Mouse (Mus musculus): ENCODE measurements around the gene Tpsg1. TPM values are rescaled to one million over a fixed set of nuclear protein-coding genes. Genes with fewer than 3 reads are reported as not detected.

The Tpsg1 gene
- polyA plus RNA-seq, 1 experiment from 2014 or later: 0.17 TPM

GRCm38 (mm10) chr17:25341490-25341889 lies 27.6 kb upstream of the Tpsg1 start:
- no peak overlapping the region for H3K9ac ChIP-seq (replicated peaks; ENCODE audit: low read depth)
- no peaks in the 10 kb centered on the region for H3K9me3 ChIP-seq (ENCODE audit: low read length)
- TF ChIP-seq EP300 (IDR thresholded peaks at IDR 0.05) (no peak), CTCF (IDR thresholded peaks at IDR 0.05) (no peak)
- no peak overlapping the region for H3K4me2 ChIP-seq (replicated peaks; ENCODE audit: low read depth, low read length)
- no peak overlapping the region for H3K4me3 ChIP-seq (ENCODE audit: low read depth, low read length)
- H3K36me3 ChIP-seq (ENCODE audit: insufficient read depth, low read length): no peaks in the 10 kb centered on the region
- no peak overlapping the region for H3K27ac ChIP-seq (ENCODE audit: low read length)
- no peak for DNase-seq (ENCODE audit: low spot score)
- 51% methylated on average over 3 of the region's 3 CpGs for WGBS
- H3K27me3 ChIP-seq (replicated peaks; ENCODE audit: insufficient read depth, low read length): no peaks in the 10 kb centered on the region
- H3K4me1 ChIP-seq (ENCODE audit: insufficient read depth, low read depth, low read length): no peaks in the 10 kb centered on the region
- no peak for ATAC-seq

GRCm38 (mm10) chr17:25345462-25345861 lies 23.6 kb upstream of the Tpsg1 start, which contains the start of gene Tpsab1:
Tpsab1 (minus strand) TSS chr17:25345562.
- no peak within 1 kb of the TSS for H3K4me2 ChIP-seq (replicated peaks; ENCODE audit: low read depth, low read length)
- 87% methylated on average over 4 of the region's 4 CpGs for WGBS
- no peaks in the 10 kb centered on the region for H3K9me3 ChIP-seq (ENCODE audit: low read length)
- no peak within 1 kb of the TSS for H3K9ac ChIP-seq (replicated peaks; ENCODE audit: low read depth)
- ATAC-seq (no peak), DNase-seq (ENCODE audit: low spot score) (no peak)
- no peaks in the 10 kb centered on the region for H3K4me1 ChIP-seq (ENCODE audit: insufficient read depth, low read depth, low read length)
- no peak within 1 kb of the TSS for H3K27ac ChIP-seq (ENCODE audit: low read length)
- TF ChIP-seq EP300 (IDR thresholded peaks at IDR 0.05) (no peak), CTCF (IDR thresholded peaks at IDR 0.05) (no peak)
- no peaks in the 10 kb centered on the region for H3K27me3 ChIP-seq (replicated peaks; ENCODE audit: insufficient read depth, low read length)
- no peaks in the 10 kb centered on the region for H3K36me3 ChIP-seq (ENCODE audit: insufficient read depth, low read length)
- no peak within 1 kb of the TSS for H3K4me3 ChIP-seq (ENCODE audit: low read depth, low read length)

- TF ChIP-seq EP300 (IDR thresholded peaks at IDR 0.05) (no peak), CTCF (IDR thresholded peaks at IDR 0.05) (no peak)
- Histone ChIP-seq H3K4me2 (replicated peaks; ENCODE audit: low read depth, low read length) (no peak overlapping the region), H3K4me3 (ENCODE audit: low read depth, low read length) (no peak overlapping the region), H3K9ac (replicated peaks; ENCODE audit: low read depth) (no peak overlapping the region), H3K27me3 (replicated peaks; ENCODE audit: insufficient read depth, low read length) (no peaks in the 10 kb centered on the region), H3K9me3 (ENCODE audit: low read length) (no peaks in the 10 kb centered on the region), H3K36me3 (ENCODE audit: insufficient read depth, low read length) (no peaks in the 10 kb centered on the region), H3K4me1 (ENCODE audit: insufficient read depth, low read depth, low read length) (no peaks in the 10 kb centered on the region), H3K27ac (ENCODE audit: low read length) (no peak overlapping the region)
- 63% methylated on average over 2 of the region's 2 CpGs for WGBS
- DNase-seq (ENCODE audit: low spot score) (no peak), ATAC-seq (no peak)
These were observed 7.8 kb upstream of the Tpsg1 start for GRCm38 (mm10) chr17:25361291-25361690.

GRCm38 (mm10) chr17:25363726-25364125 lies 5.3 kb upstream of the Tpsg1 start:
- no peak overlapping the region for H3K4me3 ChIP-seq (ENCODE audit: low read depth, low read length)
- no peak for ATAC-seq
- no peak for TF ChIP-seq EP300 (IDR thresholded peaks at IDR 0.05)
- TF ChIP-seq CTCF (IDR thresholded peaks at IDR 0.05): peak; percentile 77
- DNase-seq (ENCODE audit: low spot score): peak; percentile 36
- H3K9me3 ChIP-seq (ENCODE audit: low read length): no peaks in the 10 kb centered on the region
- no peaks in the 10 kb centered on the region for H3K27me3 ChIP-seq (replicated peaks; ENCODE audit: insufficient read depth, low read length)
- no peak overlapping the region for H3K9ac ChIP-seq (replicated peaks; ENCODE audit: low read depth)
- no peak overlapping the region for H3K4me2 ChIP-seq (replicated peaks; ENCODE audit: low read depth, low read length)
- 0% methylated on average over 1 of the region's 1 CpGs for WGBS
- H3K36me3 ChIP-seq (ENCODE audit: insufficient read depth, low read length): no peaks in the 10 kb centered on the region
- no peaks in the 10 kb centered on the region for H3K4me1 ChIP-seq (ENCODE audit: insufficient read depth, low read depth, low read length)
- no peak overlapping the region for H3K27ac ChIP-seq (ENCODE audit: low read length)

GRCm38 (mm10) chr17:25366005-25366404 lies 3.1 kb upstream of the Tpsg1 start, which contains the start of gene Tpsb2:
Tpsb2 (plus strand) TSS chr17:25366305.
- ATAC-seq: no peak
- Histone ChIP-seq H3K36me3 (ENCODE audit: insufficient read depth, low read length) (no peaks in the 10 kb centered on the region), H3K27ac (ENCODE audit: low read length) (no peak within 1 kb of the TSS), H3K9ac (replicated peaks; ENCODE audit: low read depth) (no peak within 1 kb of the TSS), H3K27me3 (replicated peaks; ENCODE audit: insufficient read depth, low read length) (no peaks in the 10 kb centered on the region), H3K4me3 (ENCODE audit: low read depth, low read length) (no peak within 1 kb of the TSS), H3K4me2 (replicated peaks; ENCODE audit: low read depth, low read length) (no peak within 1 kb of the TSS), H3K9me3 (ENCODE audit: low read length) (no peaks in the 10 kb centered on the region), H3K4me1 (ENCODE audit: insufficient read depth, low read depth, low read length) (no peaks in the 10 kb centered on the region)
- WGBS: 64% methylated on average over 2 of the region's 2 CpGs
- DNase-seq (ENCODE audit: low spot score): no peak
- no peak for TF ChIP-seq EP300 (IDR thresholded peaks at IDR 0.05)
- no peak for TF ChIP-seq CTCF (IDR thresholded peaks at IDR 0.05)

GRCm38 (mm10) chr17:25372491-25372890 lies 3.4 kb downstream of the Tpsg1 start:
- TF ChIP-seq CTCF (IDR thresholded peaks at IDR 0.05) (no peak), EP300 (IDR thresholded peaks at IDR 0.05) (no peak)
- no peak for DNase-seq (ENCODE audit: low spot score)
- no peak overlapping the region for H3K9ac ChIP-seq (replicated peaks; ENCODE audit: low read depth)
- no peak for ATAC-seq
- no peaks in the 10 kb centered on the region for H3K36me3 ChIP-seq (ENCODE audit: insufficient read depth, low read length)
- no peaks in the 10 kb centered on the region for H3K9me3 ChIP-seq (ENCODE audit: low read length)
- WGBS: 81% methylated on average over 8 of the region's 8 CpGs
- H3K4me3 ChIP-seq (ENCODE audit: low read depth, low read length): no peak overlapping the region
- H3K27ac ChIP-seq (ENCODE audit: low read length): no peak overlapping the region
- H3K4me1 ChIP-seq (ENCODE audit: insufficient read depth, low read depth, low read length): no peaks in the 10 kb centered on the region
- H3K4me2 ChIP-seq (replicated peaks; ENCODE audit: low read depth, low read length): no peak overlapping the region
- H3K27me3 ChIP-seq (replicated peaks; ENCODE audit: insufficient read depth, low read length): no peaks in the 10 kb centered on the region

GRCm38 (mm10) chr17:25374011-25374410 lies 4.9 kb downstream of the Tpsg1 start:
- DNase-seq (ENCODE audit: low spot score) (peak; percentile 92), ATAC-seq (peak; percentile 84)
- WGBS: 21% methylated on average over 9 of the region's 9 CpGs
- H3K27me3 ChIP-seq (replicated peaks; ENCODE audit: insufficient read depth, low read length): no peaks in the 10 kb centered on the region
- no peaks in the 10 kb centered on the region for H3K36me3 ChIP-seq (ENCODE audit: insufficient read depth, low read length)
- no peak overlapping the region for H3K4me3 ChIP-seq (ENCODE audit: low read depth, low read length)
- H3K27ac ChIP-seq (ENCODE audit: low read length): no peak overlapping the region
- TF ChIP-seq EP300 (IDR thresholded peaks at IDR 0.05) (no peak), CTCF (IDR thresholded peaks at IDR 0.05) (peak; percentile 50)
- no peaks in the 10 kb centered on the region for H3K4me1 ChIP-seq (ENCODE audit: insufficient read depth, low read depth, low read length)
- H3K9me3 ChIP-seq (ENCODE audit: low read length): no peaks in the 10 kb centered on the region
- no peak overlapping the region for H3K9ac ChIP-seq (replicated peaks; ENCODE audit: low read depth)
- no peak overlapping the region for H3K4me2 ChIP-seq (replicated peaks; ENCODE audit: low read depth, low read length)

Data from lung, postnatal 0 days (tissue).